Mouse (Mus musculus): ENCODE results near the gene Plcg1. TPM values are rescaled to one million over a fixed set of nuclear protein-coding genes. Genes with fewer than 3 reads are reported as not detected.

Gene Plcg1
- polyA plus RNA-seq, 1 experiment from 2014 or later: 83.7 TPM

- Histone ChIP-seq H3K4me3 (ENCODE audit: low read depth, low read length) (no peak overlapping the region), H3K9ac (ENCODE audit: low read length) (no peak overlapping the region), H3K4me2 (ENCODE audit: low read depth, severe bottlenecking) (no peak overlapping the region), H3K36me3 (ENCODE audit: control insufficient read depth, insufficient read depth, low read length) (no peaks in the 10 kb centered on the region), H3K27me3 (ENCODE audit: control insufficient read depth, insufficient read depth, low read length) (no peaks in the 10 kb centered on the region), H3K4me1 (ENCODE audit: control insufficient read depth, insufficient read depth, low read length) (peaks cover 3% of the 10 kb centered on the region; the same call in 1 of the 2 replicates), H3K9me3 (ENCODE audit: control insufficient read depth, low read length) (no peaks in the 10 kb centered on the region), H3K27ac (replicated peaks; ENCODE audit: low read depth, low read length) (no peak overlapping the region)
- no peak for ATAC-seq (ENCODE audit: insufficient number of reproducible peaks, low FRiP score, low TSS enrichment, low read depth)
- 60% methylated on average over 3 of the region's 3 CpGs for WGBS
- no peak for DNase-seq (ENCODE audit: low spot score)
These were observed 75.0 kb downstream of the Plcg1 start for GRCm38 (mm10) chr2:160806091-160806521.

- no peak overlapping the region for H3K9ac ChIP-seq (ENCODE audit: low read length)
- no peak overlapping the region for H3K27ac ChIP-seq (replicated peaks; ENCODE audit: low read depth, low read length)
These were observed 79.3 kb downstream of the Plcg1 start for GRCm38 (mm10) chr2:160810376-160810775.

GRCm38 (mm10) chr2:160810802-160811201, 79.7 kb downstream of the Plcg1 start:
- H3K36me3 ChIP-seq (ENCODE audit: control insufficient read depth, insufficient read depth, low read length): no peaks in the 10 kb centered on the region
- DNase-seq (ENCODE audit: low spot score) (no peak), ATAC-seq (ENCODE audit: insufficient number of reproducible peaks, low FRiP score, low TSS enrichment, low read depth) (no peak)
- H3K27ac ChIP-seq (replicated peaks; ENCODE audit: low read depth, low read length): no peak overlapping the region
- H3K9ac ChIP-seq (ENCODE audit: low read length): no peak overlapping the region
- no peaks in the 10 kb centered on the region for H3K27me3 ChIP-seq (ENCODE audit: control insufficient read depth, insufficient read depth, low read length)
- 77% methylated on average over 1 of the region's 1 CpGs for WGBS
- no peaks in the 10 kb centered on the region for H3K9me3 ChIP-seq (ENCODE audit: control insufficient read depth, low read length)
- peaks cover 3% of the 10 kb centered on the region; the same call in 1 of the 2 replicates for H3K4me1 ChIP-seq (ENCODE audit: control insufficient read depth, insufficient read depth, low read length)
- no peak overlapping the region for H3K4me3 ChIP-seq (ENCODE audit: low read depth, low read length)
- no peak overlapping the region for H3K4me2 ChIP-seq (ENCODE audit: low read depth, severe bottlenecking)

More at GRCm38 (mm10) chr2:160810376-160810775, 79.3 kb downstream of the Plcg1 start:
- no peaks in the 10 kb centered on the region for H3K36me3 ChIP-seq (ENCODE audit: control insufficient read depth, insufficient read depth, low read length)
- DNase-seq (ENCODE audit: low spot score) (no peak), ATAC-seq (ENCODE audit: insufficient number of reproducible peaks, low FRiP score, low TSS enrichment, low read depth) (no peak)
- H3K4me2 ChIP-seq (ENCODE audit: low read depth, severe bottlenecking): no peak overlapping the region
- H3K27me3 ChIP-seq (ENCODE audit: control insufficient read depth, insufficient read depth, low read length): no peaks in the 10 kb centered on the region
- no peak overlapping the region for H3K4me3 ChIP-seq (ENCODE audit: low read depth, low read length)
- no peaks in the 10 kb centered on the region for H3K9me3 ChIP-seq (ENCODE audit: control insufficient read depth, low read length)
- H3K4me1 ChIP-seq (ENCODE audit: control insufficient read depth, insufficient read depth, low read length): peaks cover 3% of the 10 kb centered on the region; the same call in 1 of the 2 replicates

Other genes starting within 250 kb of the Plcg1 start
- 122 and 125 TPM in 2 replicates for gene Top1, start 85.4 kb upstream of the Plcg1 start, polyA plus RNA-seq (2014; fragmentation: Nextera tagmentation; extraction: Ambion mirVana)
- 8.2 and 10.2 TPM in 2 replicates for gene Zhx3, start 141.7 kb downstream of the Plcg1 start, polyA plus RNA-seq (2014; fragmentation: Nextera tagmentation; extraction: Ambion mirVana)
- gene Lpin3, start 149.4 kb downstream of the Plcg1 start, polyA plus RNA-seq (2014; fragmentation: Nextera tagmentation; extraction: Ambion mirVana): 0.99 and 1.2 TPM in 2 replicates
- 3.5 and 3.8 TPM in 2 replicates for gene Emilin3, start 181.0 kb downstream of the Plcg1 start, polyA plus RNA-seq (2014; fragmentation: Nextera tagmentation; extraction: Ambion mirVana)